Mouse (Mus musculus) sigmoid colon, adult 10 weeks (tissue): ENCODE data around the gene AF067063. TPM values are rescaled to one million over a fixed set of nuclear protein-coding genes. Genes with fewer than 3 reads are reported as not detected.

Experiments
- polyA plus RNA-seq: library from polyadenylated mRNA; stranded (reverse); fragments of 350-450 nt; fragmentation: Illumina TruSeq; extraction: RNeasy Lipid Tissue Mini Kit (QIAGEN cat#74804); gene quantifications from one replicate; pipeline ENCODE4 v1.2.3, GENCODE M21; 2014; ENCODE audit warnings: low read depth, low replicate concordance

The AF067063 gene
- polyA plus RNA-seq = not detected

DNA sequence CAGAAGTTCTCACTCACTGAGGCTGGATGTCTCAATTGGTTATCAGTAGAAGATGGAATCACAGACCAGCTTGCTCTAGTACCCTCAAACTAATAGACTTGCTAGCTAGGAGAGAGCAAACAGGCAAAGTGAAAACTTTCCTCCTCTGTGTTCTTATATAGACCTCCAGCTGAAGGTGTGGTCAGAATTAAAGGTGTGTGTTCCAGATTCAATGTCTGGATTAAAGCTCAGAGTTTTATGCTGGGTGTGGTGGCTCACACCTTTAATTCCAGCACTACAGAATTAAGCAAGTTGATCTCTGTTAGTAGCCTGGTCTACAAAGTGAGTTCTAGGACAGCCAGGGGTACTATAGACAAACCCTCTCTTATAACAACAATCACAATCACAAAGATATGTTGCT is at the start of gene AF067063:
TSS of gene AF067063 (minus strand) at position 101 of the 400 bp plus-strand sequence.

DNA sequence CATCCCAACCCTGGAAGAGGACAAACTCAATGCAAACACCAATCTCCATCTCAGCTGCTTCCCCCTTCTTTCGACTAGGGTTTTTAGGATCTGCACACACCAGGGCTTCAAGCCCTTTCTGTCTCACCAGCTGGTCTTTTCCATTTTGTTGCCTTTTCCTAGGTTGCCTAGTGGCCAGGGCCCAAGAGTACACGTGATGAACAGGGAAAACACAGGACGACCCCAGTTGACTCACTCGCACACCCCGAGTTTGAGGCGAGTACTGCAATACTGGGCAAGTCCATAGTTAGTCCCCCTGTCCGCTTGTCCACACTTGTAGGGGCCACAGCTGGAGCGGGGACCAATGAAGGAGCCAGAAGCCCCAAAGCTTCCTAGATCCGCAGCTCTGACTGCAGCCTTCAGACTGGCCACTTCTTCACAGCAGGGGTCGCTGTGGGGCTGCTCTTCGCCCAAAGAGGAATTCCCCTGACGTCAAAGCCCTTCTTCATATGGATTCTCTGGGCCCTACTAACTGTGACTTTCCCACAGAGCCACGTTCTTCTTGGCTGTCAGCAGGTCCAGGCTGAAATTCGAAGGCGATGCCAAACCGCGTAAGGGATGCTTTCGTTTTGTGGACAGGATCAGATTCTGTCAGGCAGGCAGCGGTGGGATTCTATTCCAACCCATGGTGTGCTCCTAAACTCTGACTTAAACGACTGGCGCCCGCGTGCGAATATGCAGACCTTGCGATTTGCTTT is 5.5 kb upstream of the AF067063 start, which contains the start of gene D13Ertd608e:
TSS of gene D13Ertd608e (plus strand) at position 687 of the 737 bp plus-strand sequence.

DNA sequence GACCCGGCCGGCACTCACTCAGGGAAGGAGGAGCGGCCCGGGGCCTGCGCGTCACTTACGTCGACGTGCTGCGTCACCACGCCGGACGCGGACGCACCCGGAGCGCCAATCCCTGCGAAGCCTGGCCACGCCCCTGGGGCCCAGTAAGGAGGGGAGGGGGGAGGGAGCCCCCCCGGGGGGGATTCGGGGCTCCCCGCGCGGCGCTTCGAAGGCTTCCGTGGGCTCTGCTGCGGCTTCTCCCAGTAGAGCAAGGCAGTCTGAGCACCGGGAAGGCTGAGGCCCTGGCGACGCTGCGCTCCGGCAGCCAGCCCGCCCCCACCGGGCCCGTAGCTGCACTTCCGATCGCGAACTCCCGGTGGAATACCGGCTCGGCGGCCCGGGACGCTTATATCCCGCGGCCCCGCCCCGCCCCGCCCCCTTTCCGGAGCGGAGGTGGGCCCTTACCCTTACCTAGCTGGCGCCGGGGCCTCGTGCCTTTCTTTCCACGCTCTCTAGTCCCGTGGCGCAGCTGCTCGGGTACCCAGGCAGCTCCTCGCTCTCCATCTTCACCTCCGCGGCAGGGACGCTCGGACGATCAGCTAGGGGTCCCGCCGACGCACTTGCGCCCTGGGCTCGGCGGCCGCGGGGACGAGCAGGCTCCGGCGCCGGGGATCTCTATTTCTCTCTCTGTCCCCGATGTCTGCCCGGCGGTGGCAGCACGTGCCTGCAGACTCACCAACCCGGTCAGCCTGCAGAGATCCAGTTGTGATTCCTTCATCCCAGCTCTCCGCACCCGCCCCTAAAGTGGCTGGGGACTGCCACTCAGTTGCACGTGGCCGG is 39.0 kb downstream of the AF067063 start, which contains the start of gene Zfp131:
TSS of gene Zfp131 (minus strand) at position 129 of the 819 bp plus-strand sequence.

Other genes starting within 250 kb of the AF067063 start
- 338 TPM for gene Ccl28, start 206.4 kb downstream of the AF067063 start, polyA plus RNA-seq
- gene Hmgcs1, start 139.8 kb downstream of the AF067063 start, polyA plus RNA-seq = 554 TPM
- 0.60 TPM for gene Nim1k, start 74.3 kb downstream of the AF067063 start, polyA plus RNA-seq
- gene Zfp131, start 39.3 kb downstream of the AF067063 start, polyA plus RNA-seq = 74.8 TPM
- gene D13Ertd608e, start 5.8 kb upstream of the AF067063 start, polyA plus RNA-seq = not detected
- not detected for gene Tcstv1, start 64.6 kb upstream of the AF067063 start, polyA plus RNA-seq
- not detected for gene Gm21761, start 99.1 kb upstream of the AF067063 start, polyA plus RNA-seq
- not detected for gene B020031M17Rik, start 120.6 kb upstream of the AF067063 start, polyA plus RNA-seq
- gene Gm36079, start 196.8 kb upstream of the AF067063 start, polyA plus RNA-seq = not detected
- 4.5 TPM for gene Gm21188, start 222.0 kb upstream of the AF067063 start, polyA plus RNA-seq